Mouse (Mus musculus) gastrocnemius, adult 18-20 months (tissue): ENCODE data around the gene Gmps. TPM values are rescaled to one million over a fixed set of nuclear protein-coding genes. Genes with fewer than 3 reads are reported as not detected.

Experiments
- DNase-seq: peaks from one replicate; pipeline ENCODE4 v3.0.0; 2021; ENCODE audit warnings: low spot score
- long read RNA-seq, 2 experiments: library from polyadenylated mRNA; stranded (forward); transcript quantifications; one replicate each; pipeline ENCODE4 v2.0.0; 2021
- total RNA-seq, 2 experiments: library from RNA; stranded (reverse); gene quantifications; 2 replicates each; pipeline ENCODE4 v1.2.3; 2021

Gene Gmps
- total RNA-seq: 10 to 100 TPM; 16.4 to 17.8 TPM
- long read RNA-seq, experiment 1, full-length matches to known transcripts: 42 of 49 reads
- long read RNA-seq, experiment 1, partial matches to known transcripts: 2 of 49 reads
- long read RNA-seq, experiment 1, other reads (novel, unspliced or antisense): 5 of 49 reads
- long read RNA-seq, experiment 2, full-length matches to known transcripts: 28 of 34 reads
- long read RNA-seq, experiment 2, partial matches to known transcripts: 2 of 34 reads
- long read RNA-seq, experiment 2, other reads (novel, unspliced or antisense): 4 of 34 reads

- peak; percentile 93 for DNase-seq
Observed at GRCm38 (mm10) chr3:63975955-63976908, at the start of gene Gmps. Gmps (plus strand) TSS chr3:63976106.

GRCm38 (mm10) chr3:63928878-63929859 lies 46.7 kb upstream of the Gmps start, which contains the start of gene E130311K13Rik:
E130311K13Rik (minus strand) TSS chr3:63929472.
- DNase-seq: peak; percentile 90

- no peak for DNase-seq
Observed at GRCm38 (mm10) chr3:63938928-63939327, 37.0 kb upstream of the Gmps start.

- DNase-seq: peak; percentile 25
Observed at GRCm38 (mm10) chr3:63941204-63941850, 34.6 kb upstream of the Gmps start.

GRCm38 (mm10) chr3:63949837-63950236 lies 26.1 kb upstream of the Gmps start:
- DNase-seq: no peak

- peak; percentile 7 for DNase-seq
Observed at GRCm38 (mm10) chr3:63963421-63964099, 12.3 kb upstream of the Gmps start.

- peak; percentile 99 for DNase-seq
Observed at GRCm38 (mm10) chr3:63964100-63964921, 11.6 kb upstream of the Gmps start, which contains the start of gene Slc33a1. Slc33a1 (minus strand) TSS chr3:63964768.

GRCm38 (mm10) chr3:63964922-63965249 lies 11.0 kb upstream of the Gmps start:
- DNase-seq: no peak

- no peak for DNase-seq
Observed at GRCm38 (mm10) chr3:63965929-63966328, 10.0 kb upstream of the Gmps start.

- DNase-seq: no peak
Observed at GRCm38 (mm10) chr3:63977895-63978294, 2.0 kb downstream of the Gmps start.

- no peak for DNase-seq
Observed at GRCm38 (mm10) chr3:63986656-63987055, 10.8 kb downstream of the Gmps start.

- DNase-seq: no peak
Observed at GRCm38 (mm10) chr3:63988722-63989440, 13.0 kb downstream of the Gmps start.

- no peak for DNase-seq
Observed at GRCm38 (mm10) chr3:64021436-64021835, 45.5 kb downstream of the Gmps start.

GRCm38 (mm10) chr3:64021867-64022266 lies 46.0 kb downstream of the Gmps start:
- no peak for DNase-seq

GRCm38 (mm10) chr3:64029846-64030245 lies 53.9 kb downstream of the Gmps start:
- no peak for DNase-seq

GRCm38 (mm10) chr3:64038136-64038841 lies 62.4 kb downstream of the Gmps start:
- no peak for DNase-seq

- peak; percentile 79 for DNase-seq
Observed at GRCm38 (mm10) chr3:64039818-64040784, 64.2 kb downstream of the Gmps start.
